Mouse (Mus musculus) testis, adult 2 months (tissue): ENCODE measurements around the gene Stxbp5.

Experiments used
- CTCF ChIP-seq: fragments of 200-500 bp; IDR thresholded peaks from 2 replicates; pipeline ENCODE4 v1.5.1; 2012; ENCODE audit warnings: low read depth, mild to moderate bottlenecking, inconsistent platforms, low read length, moderate library complexity; ENCODE audit not compliant: control insufficient read depth, insufficient read depth, insufficient replicate concordance
- POLR2A ChIP-seq: fragments of 200-500 bp; IDR thresholded peaks from 2 replicates; pipeline ENCODE4 v1.6.1; 2012; ENCODE audit warnings: low read depth, mild to moderate bottlenecking, inconsistent platforms, low read length, moderate library complexity; ENCODE audit not compliant: control insufficient read depth

- TF ChIP-seq CTCF = no peak
- TF ChIP-seq POLR2A = no peak
Observed at GRCm38 (mm10) chr10:9818574-9818973, 82.3 kb downstream of the Stxbp5 start.
